Mouse (Mus musculus): ENCODE results near the gene Abca3.
A peak's percentile ranks its signal among the peaks of the same experiment; 100 is the strongest.
"Not testable (repeated sequence)": the region's sequence is repeated elsewhere in the genome, so short reads cannot be mapped to it uniquely, and the experiment has no call there.

The Abca3 gene

DNA sequence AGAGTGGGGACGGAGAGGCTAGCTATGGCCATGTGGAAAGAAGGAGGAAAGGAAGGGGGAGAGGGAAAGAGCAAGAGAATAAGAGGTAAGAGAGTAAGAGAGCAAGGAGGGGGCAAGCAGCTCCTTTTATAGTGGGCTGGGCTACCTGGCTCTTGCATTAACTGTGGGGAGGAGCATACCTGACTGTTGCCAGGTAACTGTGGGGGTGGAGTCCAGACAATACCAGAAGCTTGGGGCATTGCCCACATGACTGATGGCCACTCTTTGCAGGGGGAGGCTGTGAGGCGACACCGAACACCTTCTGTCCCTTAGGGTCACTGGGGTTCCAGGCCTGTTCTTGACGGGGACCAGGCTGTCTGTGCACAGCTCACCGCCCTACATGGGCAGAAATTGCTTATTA, 37.0 kb downstream of the Abca3 start:
- DNase-seq, result no peak

DNA sequence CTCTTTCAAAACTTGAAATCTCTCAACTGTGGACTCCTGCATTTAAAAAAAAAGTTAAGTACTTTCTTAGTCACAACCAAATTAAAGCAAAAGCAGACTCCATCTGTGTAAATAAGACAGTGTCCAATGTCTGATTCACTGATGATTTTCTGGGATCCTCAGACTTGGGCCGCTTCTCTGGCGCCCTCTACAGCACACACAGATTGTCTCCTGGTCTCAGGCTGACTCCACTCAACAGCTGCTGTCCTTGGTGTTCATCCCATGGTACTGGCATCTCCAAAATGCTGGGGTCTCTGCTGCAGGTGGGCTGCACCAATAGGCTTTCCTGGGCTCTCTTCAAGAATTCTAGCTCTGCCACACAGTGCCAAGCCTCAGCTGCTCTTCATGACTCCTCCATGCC, 38.1 kb downstream of the Abca3 start:
- peak; percentile 77 for DNase-seq

GRCm38 (mm10) chr17:24391149-24391548, 39.4 kb downstream of the Abca3 start:
- no peak for DNase-seq

GRCm38 (mm10) chr17:24393527-24393926, 41.8 kb downstream of the Abca3 start:
- no peak for DNase-seq

- no peak for DNase-seq
These were observed 42.7 kb downstream of the Abca3 start for GRCm38 (mm10) chr17:24394456-24394855.

DNA sequence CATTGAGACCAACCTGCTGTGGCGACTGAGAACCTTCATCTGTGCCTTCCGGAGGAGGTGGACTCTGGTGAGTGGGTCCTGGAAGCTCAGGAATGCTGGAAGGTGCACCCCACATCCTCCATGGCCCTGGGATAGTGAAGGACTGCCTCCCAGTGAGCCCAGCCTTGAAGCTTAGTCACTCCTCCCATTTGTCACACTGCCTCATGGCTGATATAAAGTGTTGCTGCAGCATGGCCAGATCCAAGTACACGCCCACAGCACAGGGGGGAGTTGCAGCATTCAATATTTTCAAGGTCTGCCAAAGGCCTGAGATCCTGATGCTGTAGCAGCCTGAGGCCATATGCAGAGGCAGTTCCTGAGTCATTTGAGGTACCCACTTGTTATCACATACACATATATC, 50.6 kb downstream of the Abca3 start:
- DNase-seq, result no peak

DNA sequence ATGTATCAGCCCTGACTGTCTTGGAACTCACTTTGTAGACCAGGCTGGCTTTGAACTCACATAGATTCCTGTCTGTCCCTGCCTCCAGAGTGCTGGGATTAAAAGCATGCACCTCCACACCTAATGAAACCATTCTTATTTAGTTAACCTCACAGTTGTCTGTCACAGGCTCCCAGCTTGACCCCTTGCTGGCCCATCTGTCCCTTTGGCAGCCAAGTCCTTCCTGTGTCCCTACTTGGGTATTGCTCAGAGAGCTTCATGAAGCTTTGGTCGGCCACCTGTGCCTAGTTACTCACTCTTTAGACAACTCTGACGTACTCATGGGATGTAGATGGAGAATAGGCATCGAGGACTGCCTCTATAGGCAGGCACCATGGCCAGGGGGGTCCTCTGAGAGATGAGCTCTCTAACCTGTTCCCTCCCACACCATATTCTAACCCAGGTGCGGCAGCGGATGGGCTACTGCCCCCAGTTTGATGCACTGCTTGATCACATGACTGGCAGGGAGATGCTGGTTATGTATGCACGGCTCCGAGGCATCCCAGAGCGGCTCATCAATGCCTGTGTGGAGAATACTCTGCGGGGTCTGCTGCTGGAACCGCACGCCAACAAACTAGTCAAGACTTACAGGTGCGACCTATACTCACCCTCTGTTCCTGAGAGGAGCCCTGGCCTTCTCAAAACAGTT, 55.5 kb downstream of the Abca3 start:
- DNase-seq, result no peak

DNA sequence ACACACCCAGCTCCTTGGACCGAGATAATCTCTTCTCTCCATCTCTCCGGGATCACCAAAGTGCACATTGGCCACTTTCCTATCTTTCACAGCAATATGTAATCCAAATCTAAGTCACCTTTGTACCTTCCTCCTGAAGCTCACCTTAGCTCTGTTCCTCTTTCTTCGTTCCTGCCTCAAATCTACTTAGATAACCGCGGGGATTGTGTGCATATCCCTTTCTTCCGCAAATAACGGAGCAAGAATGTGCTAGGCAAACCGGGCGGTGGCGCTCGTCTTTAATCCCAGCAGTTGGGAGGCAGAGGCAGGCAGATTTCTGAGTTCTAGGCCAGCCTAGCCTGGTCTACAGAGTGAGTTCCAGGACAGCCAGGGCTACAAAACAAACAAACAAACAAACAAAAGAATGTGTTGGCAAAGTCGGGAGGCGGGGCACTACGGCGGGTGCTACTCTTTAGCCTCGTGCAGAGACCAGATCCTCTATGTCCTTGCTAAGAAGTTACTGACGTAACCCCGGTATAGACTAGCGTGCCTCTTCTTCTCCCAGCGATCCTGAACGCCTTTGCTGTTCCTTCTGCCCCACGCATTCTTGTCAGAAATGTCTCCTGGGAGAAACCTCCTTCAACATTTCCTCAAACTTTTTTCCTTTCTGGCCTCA, 61.9 kb downstream of the Abca3 start:
- peak; percentile 24 for DNase-seq

DNA sequence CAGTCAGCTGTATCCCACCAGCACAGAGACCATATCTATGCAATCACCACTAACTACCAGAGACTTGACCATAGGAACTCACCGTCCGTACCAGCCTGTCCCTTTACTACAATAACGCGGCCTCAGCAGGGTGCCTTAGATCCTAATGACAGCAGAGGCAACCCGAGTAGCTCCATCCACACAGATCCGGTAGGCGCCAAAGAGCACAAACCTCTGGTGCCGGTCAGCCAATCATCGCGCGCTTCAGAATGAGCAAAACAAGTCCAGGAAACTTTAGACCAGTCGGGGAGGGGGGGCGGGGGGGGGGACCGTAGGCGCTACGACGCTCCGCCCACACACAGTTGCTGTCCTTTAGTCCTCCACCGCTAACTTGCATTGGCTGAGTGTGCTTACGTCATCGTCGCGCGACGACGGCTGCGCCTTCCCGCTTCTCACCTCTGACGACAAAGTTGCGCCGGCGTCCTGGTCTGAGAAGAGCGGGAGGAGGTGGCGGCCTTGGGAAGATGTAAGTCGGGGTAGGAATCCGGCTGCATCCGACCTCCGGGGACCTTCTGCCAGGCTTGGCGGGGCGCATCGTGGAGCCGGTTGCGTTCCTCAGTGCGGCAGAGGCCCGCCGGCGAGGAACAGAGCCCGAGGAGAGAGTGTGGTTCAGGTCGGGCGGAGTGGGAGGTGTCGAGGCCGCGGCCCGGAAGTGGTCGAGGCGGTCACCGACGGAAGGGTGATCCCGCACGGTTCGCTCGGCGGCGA, 62.7 kb downstream of the Abca3 start, which contains the start of gene Rnps1:
TSS of gene Rnps1 (plus strand) at position 336 of the 747 bp plus-strand sequence.
- peak; percentile 97 for DNase-seq

- DNase-seq, result no peak
These were observed 63.3 kb downstream of the Abca3 start for GRCm38 (mm10) chr17:24415011-24415410.

- no peak for DNase-seq
These were observed 64.4 kb downstream of the Abca3 start for GRCm38 (mm10) chr17:24416051-24416652.

GRCm38 (mm10) chr17:24423114-24423513, 71.4 kb downstream of the Abca3 start:
- no peak for DNase-seq

DNA sequence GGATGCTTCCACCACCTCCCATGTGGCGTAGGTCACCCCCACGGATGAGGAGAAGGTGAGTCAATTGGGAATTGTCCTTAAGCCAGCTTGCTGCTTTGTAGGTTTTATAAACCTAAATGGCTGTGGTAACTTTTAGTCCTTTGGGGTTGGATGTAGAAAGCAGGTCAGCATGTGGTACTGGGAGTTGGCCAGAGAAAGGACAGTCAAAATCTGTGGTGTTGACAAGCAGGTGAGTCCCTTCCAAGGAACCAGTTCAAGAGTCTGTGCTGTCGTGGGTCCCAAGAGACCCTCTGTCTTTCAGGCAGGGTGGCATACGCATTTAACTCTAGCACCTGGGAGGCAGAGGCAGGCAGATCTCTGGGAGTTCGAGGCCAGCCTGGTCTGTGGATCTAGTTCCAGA, 72.7 kb downstream of the Abca3 start:
- DNase-seq, result no peak

DNA sequence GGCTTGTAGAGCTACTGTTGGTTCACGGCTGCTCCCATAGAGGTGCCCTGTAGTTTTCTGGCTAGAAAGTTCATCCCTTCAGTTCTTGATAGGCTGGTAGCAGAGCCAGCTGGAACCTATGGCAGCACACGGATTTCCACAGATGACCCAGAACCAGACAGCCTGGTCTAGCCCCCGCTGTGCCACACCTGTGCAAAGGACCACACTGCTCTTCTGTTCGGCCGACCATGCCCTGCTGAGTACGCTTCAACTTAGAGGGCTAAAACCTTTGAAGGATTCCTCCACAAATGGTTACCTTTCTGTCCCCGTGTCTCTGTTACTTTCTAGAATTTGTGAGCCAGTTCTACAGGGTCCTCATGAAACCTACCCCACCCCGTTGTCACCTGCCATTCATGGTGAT, 73.6 kb downstream of the Abca3 start:
- not testable (repeated sequence) for DNase-seq

DNA sequence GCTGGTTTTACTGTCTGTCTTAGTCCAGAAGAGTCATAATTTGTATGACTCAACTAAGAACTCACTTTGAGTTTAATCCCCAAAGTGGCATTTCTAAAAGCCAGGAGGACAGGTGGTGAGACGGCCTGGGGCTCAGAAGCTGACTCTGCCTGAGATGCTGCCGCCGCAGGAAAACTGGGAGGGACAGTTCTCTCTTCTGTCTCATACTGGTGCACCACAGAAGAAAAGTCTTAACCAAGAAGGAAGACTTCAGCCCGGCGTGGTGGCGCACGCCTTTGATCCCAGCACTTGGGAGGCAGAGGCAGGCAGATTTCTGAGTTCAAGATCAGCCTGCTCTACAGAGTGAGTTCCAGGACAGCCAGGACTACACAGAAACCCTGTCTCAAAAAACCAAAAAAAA, 74.2 kb downstream of the Abca3 start:
- DNase-seq, result no peak

DNA sequence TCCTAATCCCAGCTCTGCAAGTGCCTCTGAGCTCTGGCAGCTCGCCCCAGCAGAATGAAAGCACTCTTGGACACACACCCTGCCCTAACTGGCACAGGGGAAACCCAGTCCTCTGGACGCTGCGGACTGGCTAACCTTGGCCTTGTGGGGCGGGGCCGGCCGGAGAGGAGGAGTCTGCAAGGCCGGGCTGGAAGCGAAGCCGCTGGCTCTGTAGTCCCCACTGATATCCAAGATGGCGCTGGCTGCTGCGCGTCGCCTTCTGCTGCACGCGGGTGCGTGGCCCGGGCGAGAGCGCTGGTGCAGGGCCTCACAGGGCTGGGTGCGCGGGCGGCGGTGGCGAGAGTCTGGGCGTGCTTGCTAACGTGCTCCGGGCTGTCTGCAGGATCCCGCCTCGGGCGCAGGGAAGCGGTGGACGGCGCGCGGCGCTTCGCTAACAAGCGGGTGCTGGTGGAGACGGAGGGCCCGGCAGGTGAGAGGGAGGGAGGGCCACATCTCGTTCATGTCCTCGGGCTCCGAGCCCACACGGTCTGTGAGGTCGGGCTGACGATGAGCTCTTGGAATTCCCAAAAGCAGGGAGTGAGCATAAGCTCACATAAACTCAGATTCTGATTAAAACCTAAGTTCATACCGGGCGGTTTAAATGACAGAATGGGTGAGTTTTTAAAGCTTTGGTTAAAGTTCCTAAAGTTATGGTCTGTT, 74.9 kb downstream of the Abca3 start, which contains the start of gene Eci1:
TSS of gene Eci1 (plus strand) at position 171 of the 699 bp plus-strand sequence.
- peak; percentile 97 for DNase-seq

- DNase-seq, result peak; percentile 45
These were observed 75.4 kb downstream of the Abca3 start for GRCm38 (mm10) chr17:24427170-24427557.

GRCm38 (mm10) chr17:24429201-24429983, 77.6 kb downstream of the Abca3 start:
- DNase-seq, result peak; percentile 58

- DNase-seq, result peak; percentile 52
These were observed 85.3 kb downstream of the Abca3 start for GRCm38 (mm10) chr17:24437016-24437415.

GRCm38 (mm10) chr17:24440377-24440776, 88.6 kb downstream of the Abca3 start:
- DNase-seq, result no peak

GRCm38 (mm10) chr17:24441148-24441547, 89.4 kb downstream of the Abca3 start:
- DNase-seq, result no peak

DNA sequence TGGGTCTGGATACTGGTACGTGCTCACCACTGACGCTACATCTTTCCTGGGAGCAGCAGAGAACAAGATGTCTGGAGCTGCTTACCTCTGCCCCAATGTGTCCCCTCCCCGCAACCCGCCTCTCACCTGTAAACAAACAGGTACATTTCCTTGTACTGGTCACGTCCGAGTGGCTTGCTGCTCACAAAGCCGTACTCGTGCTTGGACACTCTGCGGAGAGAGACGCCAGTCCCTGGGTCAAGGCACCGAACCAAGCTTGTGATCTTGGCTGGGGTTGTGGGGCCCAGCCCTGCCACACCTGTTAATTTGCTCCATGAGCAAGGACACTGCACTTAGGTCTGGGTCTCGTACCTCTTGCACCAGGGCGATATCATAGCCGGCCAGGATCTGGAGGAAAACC, 90.4 kb downstream of the Abca3 start:
- no peak for DNase-seq
